Mouse (Mus musculus) MEL (cell line): ENCODE data around the gene Sp2.

ENCODE experiments used
- CHD2 ChIP-seq: IDR thresholded peaks from 2 replicates; pipeline ENCODE4 v1.6.1; 2011; ENCODE audit warnings: low read length, improper control_type of control experiment
- CTCF ChIP-seq, 3 experiments: IDR thresholded peaks in 2 of 3; conservative IDR thresholded peaks in 1 of 3; 2 replicates each; pipeline ENCODE4 v1.5.1; 2011 to 2012; ENCODE audit warnings: low read length in 3 of 3, low read depth in 2 of 3, mild to moderate bottlenecking in 2 of 3, improper control_type of control experiment in 1 of 3, inconsistent platforms in 1 of 3, mixed read lengths in 1 of 3, moderate library complexity in 1 of 3; ENCODE audit not compliant: control insufficient read depth in 1 of 3, insufficient read depth in 1 of 3, poor library complexity in 1 of 3, severe bottlenecking in 1 of 3
- EP300 ChIP-seq, 2 experiments: IDR thresholded peaks; 2 replicates each; pipeline ENCODE4 v1.6.1; 2011; ENCODE audit warnings: improper control_type of control experiment in 2 of 2, low read length in 2 of 2, low read depth in 1 of 2, mild to moderate bottlenecking in 1 of 2
- MAFK ChIP-seq: IDR thresholded peaks from 2 replicates; pipeline ENCODE4 v1.6.1; 2011; ENCODE audit warnings: low read depth, mild to moderate bottlenecking, low read length, improper control_type of control experiment, borderline replicate concordance
- NRF1 ChIP-seq: IDR thresholded peaks from 2 replicates; pipeline ENCODE4 v1.6.1; 2014; ENCODE audit warnings: low read depth, mild to moderate bottlenecking, inconsistent platforms, low read length, improper control_type of control experiment, moderate library complexity; ENCODE audit not compliant: poor library complexity, insufficient read depth, severe bottlenecking
- POLR2A ChIP-seq, 2 experiments: IDR thresholded peaks; 2 replicates each; pipeline ENCODE4 v1.6.1; 2011 to 2012; ENCODE audit warnings: low read length in 2 of 2, mild to moderate bottlenecking in 2 of 2, control low read depth in 1 of 2, improper control_type of control experiment in 1 of 2, low read depth in 1 of 2, moderate library complexity in 1 of 2; ENCODE audit not compliant: control insufficient read depth in 1 of 2, insufficient read depth in 1 of 2, poor library complexity in 1 of 2
- RAD21 ChIP-seq: IDR thresholded peaks from 2 replicates; pipeline ENCODE4 v1.6.1; 2011; ENCODE audit warnings: mild to moderate bottlenecking, low read depth, low read length, improper control_type of control experiment
- SIN3A ChIP-seq: IDR thresholded peaks from 2 replicates; pipeline ENCODE4 v1.6.1; 2012; ENCODE audit warnings: low read length, improper control_type of control experiment, inconsistent platforms
- USF1 ChIP-seq: IDR thresholded peaks from 2 replicates; pipeline ENCODE4 v1.6.1; 2014; ENCODE audit warnings: low read depth, mild to moderate bottlenecking, inconsistent platforms, low read length, improper control_type of control experiment, moderate library complexity
- ZNF384 ChIP-seq: IDR thresholded peaks from 2 replicates; pipeline ENCODE4 v1.6.1; 2012; ENCODE audit warnings: low read depth, mild to moderate bottlenecking, inconsistent platforms, low read length, improper control_type of control experiment

GRCm38 (mm10) chr11:97031977-97032376, 49.2 kb upstream of the Sp2 start:
- TF ChIP-seq POLR2A (IDR thresholded peaks at IDR 0.05; ENCODE audit: control insufficient read depth in 1 of 2, insufficient read depth in 1 of 2, low read depth in 1 of 2, low read length in 2 of 2, poor library complexity in 1 of 2), result no peak
- no peak for TF ChIP-seq CTCF (IDR thresholded peaks at IDR 0.05 in 2 of 3, conservative IDR thresholded peaks at IDR 0.05 in 1 of 3; ENCODE audit: control insufficient read depth in 1 of 3, insufficient read depth in 1 of 3, low read depth in 2 of 3, low read length in 3 of 3, poor library complexity in 1 of 3, severe bottlenecking in 1 of 3)
- TF ChIP-seq RAD21, result no peak
- TF ChIP-seq MAFK, result no peak
- TF ChIP-seq SIN3A, result no peak
- TF ChIP-seq CHD2, result no peak
- no peak for TF ChIP-seq ZNF384
- no peak for TF ChIP-seq EP300 (IDR thresholded peaks at IDR 0.05; ENCODE audit: low read depth in 1 of 2, low read length in 2 of 2)
- no peak for TF ChIP-seq NRF1
- TF ChIP-seq USF1, result no peak
